24 mouse cellular contexts compared by ENCODE assay signal in genomic region chr9:46549416-46549815, GRCm38 (mm10).
DNase-seq lines count a peak whose midpoint lies in the region; ATAC-seq and TF ChIP-seq lines count a peak whose summit lies in the region.
"Had no signal": no experiment of that assay in that cellular context is flagged by ENCODE, and none has a peak within 500 bp of the region (broad histone marks: within the 10 kb centered on the region; RNA-seq: fewer than 3 reads in every experiment).

No protein-coding gene starts in this region.

- H3K4me1 ChIP-seq in kidney, embryonic 16.5 days (ENCODE audit: insufficient read depth, low read length) = no peaks in the 10 kb centered on the region
- H3K4me1 ChIP-seq in liver, adult 2 months (ENCODE audit: control insufficient read depth, insufficient read depth, low read length) = no peaks in the 10 kb centered on the region
- no peaks in the 10 kb centered on the region for H3K4me1 ChIP-seq in liver, embryonic 11.5 days (replicated peaks; ENCODE audit: control insufficient read depth, insufficient read depth, low read length)
- H3K4me1 ChIP-seq: embryonic facial prominence, embryonic 13.5 days; embryonic facial prominence, embryonic 15.5 days had no signal

- H3K27me3 ChIP-seq in kidney, embryonic 16.5 days (ENCODE audit: insufficient read depth, low read length) = no peaks in the 10 kb centered on the region
- H3K27me3 ChIP-seq in liver, adult 2 months (ENCODE audit: control insufficient read depth, insufficient read depth, low read length) = no peaks in the 10 kb centered on the region
- H3K27me3 ChIP-seq in liver, embryonic 11.5 days (replicated peaks; ENCODE audit: control insufficient read depth, insufficient read depth, low read length) = no peaks in the 10 kb centered on the region
- H3K27me3 ChIP-seq: embryonic facial prominence, embryonic 13.5 days; embryonic facial prominence, embryonic 15.5 days had no signal

- ATAC-seq in kidney, embryonic 16.5 days (ENCODE audit: low FRiP score, low TSS enrichment) = no peak
- ATAC-seq in liver, embryonic 11.5 days (replicated peaks; ENCODE audit: low FRiP score) = no peak
- ATAC-seq: forebrain, embryonic 14.5 days; forebrain, embryonic 16.5 days had no signal

- no peak overlapping the region for H3K4me2 ChIP-seq in kidney, embryonic 16.5 days (replicated peaks; ENCODE audit: low read depth, low read length)
- H3K4me2 ChIP-seq in liver, embryonic 11.5 days = no peak overlapping the region
- H3K4me2 ChIP-seq: embryonic facial prominence, embryonic 13.5 days; embryonic facial prominence, embryonic 15.5 days; forebrain, embryonic 12.5 days had no signal

- no peaks in the 10 kb centered on the region for H3K79me2 ChIP-seq in liver, adult 2 months (ENCODE audit: control insufficient read depth, insufficient read depth, low read length)

- WGBS in kidney, embryonic 16.5 days = 52% methylated on average over 4 of the region's 4 CpGs
- WGBS in liver, adult 2 months = 43% methylated on average over 4 of the region's 4 CpGs
- 66% methylated on average over 4 of the region's 4 CpGs for WGBS in liver, embryonic 11.5 days

- TF ChIP-seq CTCF in liver, adult 2 months (IDR thresholded peaks at IDR 0.05; ENCODE audit: low read depth, low read length) = no peak

- H3K36me3 ChIP-seq in kidney, embryonic 16.5 days (ENCODE audit: insufficient read depth, low read length) = no peaks in the 10 kb centered on the region
- no peaks in the 10 kb centered on the region for H3K36me3 ChIP-seq in liver, adult 2 months (ENCODE audit: control insufficient read depth, insufficient read depth, low read length)
- H3K36me3 ChIP-seq in liver, embryonic 11.5 days (ENCODE audit: control insufficient read depth, insufficient read depth, low read length) = no peaks in the 10 kb centered on the region
- H3K36me3 ChIP-seq: embryonic facial prominence, embryonic 13.5 days; embryonic facial prominence, embryonic 15.5 days; forebrain, embryonic 10.5 days; forebrain, embryonic 12.5 days had no signal

- peak; percentile 8 for DNase-seq in kidney, adult 18-20 months
- no peak for DNase-seq in kidney, postnatal 14 days
- DNase-seq in kidney, adult 8-10 months = peak; percentile 22 to 41
- DNase-seq in liver, adult 2 months (ENCODE audit: extremely low read depth, low read depth, low spot score) = peak; percentile 43
- no peak for DNase-seq in liver, embryonic 11.5 days (ENCODE audit: low spot score)
- DNase-seq in kidney, postnatal 36 days = peak; percentile 26 to 32
- DNase-seq in adipocyte (ENCODE audit: low spot score) = no peak
- DNase-seq: adrenal gland, adult 8-10 months; adrenal gland, postnatal 14 days; adrenal gland, postnatal 36 days; cerebellum, adult 11-12 months; cerebellum, adult 8-10 months; cerebellum, adult 9-11 months; cerebellum, postnatal 14 days; cerebellum, postnatal 36 days; embryo, embryonic 11 days had no signal

- H3K27ac ChIP-seq in kidney, embryonic 16.5 days (ENCODE audit: low read length) = no peak overlapping the region
- H3K27ac ChIP-seq in liver, adult 2 months (replicated peaks; ENCODE audit: insufficient read depth, low read depth, low read length) = no peak overlapping the region
- no peak overlapping the region for H3K27ac ChIP-seq in liver, embryonic 11.5 days (ENCODE audit: low read depth, low read length)
- H3K27ac ChIP-seq: embryonic facial prominence, embryonic 13.5 days; embryonic facial prominence, embryonic 15.5 days; forebrain, embryonic 10.5 days; forebrain, embryonic 12.5 days had no signal

- no peak overlapping the region for H3K4me3 ChIP-seq in kidney, embryonic 16.5 days (ENCODE audit: low read length)
- H3K4me3 ChIP-seq in liver, adult 2 months (ENCODE audit: insufficient read depth, low read depth, low read length) = no peak overlapping the region
- no peak overlapping the region for H3K4me3 ChIP-seq in liver, embryonic 11.5 days (ENCODE audit: low read depth, low read length)
- H3K4me3 ChIP-seq: embryonic facial prominence, embryonic 13.5 days; embryonic facial prominence, embryonic 15.5 days; erythroblast, embryonic 14.5 days; forebrain, embryonic 10.5 days; forebrain, embryonic 12.5 days had no signal

- no peaks in the 10 kb centered on the region for H3K9me3 ChIP-seq in kidney, embryonic 16.5 days (ENCODE audit: low read length)
- no peaks in the 10 kb centered on the region for H3K9me3 ChIP-seq in liver, embryonic 11.5 days (ENCODE audit: control insufficient read depth, low read length)
- H3K9me3 ChIP-seq: embryonic facial prominence, embryonic 13.5 days; embryonic facial prominence, embryonic 15.5 days; forebrain, embryonic 10.5 days; forebrain, embryonic 12.5 days had no signal

- no peak overlapping the region for H3K9ac ChIP-seq in kidney, embryonic 16.5 days (replicated peaks; ENCODE audit: low read length)
- H3K9ac ChIP-seq in liver, adult 2 months (ENCODE audit: low read depth, low read length) = no peak overlapping the region
- H3K9ac ChIP-seq in liver, embryonic 11.5 days (ENCODE audit: low read depth, low read length) = no peak overlapping the region
- H3K9ac ChIP-seq: embryonic facial prominence, embryonic 13.5 days; embryonic facial prominence, embryonic 15.5 days; forebrain, embryonic 12.5 days had no signal

- no peak for TF ChIP-seq POLR2A in liver, adult 2 months (IDR thresholded peaks at IDR 0.05; ENCODE audit: extremely low read depth, insufficient read depth, low read length)

Comparison
In these comparisons a context has a peak if more than half of its experiments do, and no peak if none do; other contexts are left out.
1. DNase-seq: peak in kidney, adult 18-20 months (single experiment), kidney, adult 8-10 months (2 of 2), liver, adult 2 months (single experiment) and kidney, postnatal 36 days (2 of 2); none in kidney, postnatal 14 days (single experiment), liver, embryonic 11.5 days (single experiment) and adipocyte (single experiment).